Mouse (Mus musculus): ENCODE results near the gene Kat2a. TPM values are rescaled to one million over a fixed set of nuclear protein-coding genes. Genes with fewer than 3 reads are reported as not detected.

Kat2a gene
- polyA plus RNA-seq, 2 experiments, result 12.7 to 13.0 TPM

GRCm38 (mm10) chr11:100693154-100693553, 19.1 kb downstream of the Kat2a start:
- Histone ChIP-seq H3K27ac (no peak overlapping the region), H3K4me2 (ENCODE audit: low read depth) (no peak overlapping the region), H3K9me3 (ENCODE audit: control insufficient read depth, low read length) (no peaks in the 10 kb centered on the region), H3K27me3 (ENCODE audit: control insufficient read depth, insufficient read depth, low read length) (no peaks in the 10 kb centered on the region), H3K4me3 (ENCODE audit: insufficient read depth in 1 of 2, low read depth in 2 of 2, low read length in 2 of 2) (no peak overlapping the region), H3K9ac (replicated peaks) (no peak overlapping the region), H3K4me1 (replicated peaks; ENCODE audit: control insufficient read depth in 2 of 2, insufficient read depth in 2 of 2, low read length in 1 of 2) (no peaks in the 10 kb centered on the region; a peak in 1 of 4 replicates), H3K36me3 (replicated peaks; ENCODE audit: control insufficient read depth, insufficient read depth, low read depth) (no peaks in the 10 kb centered on the region)
- no peak for DNase-seq (ENCODE audit: low read depth in 3 of 3, low spot score in 3 of 3)
- TF ChIP-seq CTCF (IDR thresholded peaks at IDR 0.05; ENCODE audit: low read depth) (no peak), EP300 (IDR thresholded peaks at IDR 0.05; ENCODE audit: low read depth) (no peak)
- no peak for ATAC-seq (ENCODE audit: insufficient read depth)
- WGBS (ENCODE audit: insufficient replicate concordance), result 29% methylated on average over 5 of the region's 5 CpGs

GRCm38 (mm10) chr11:100692164-100692616, 20.1 kb downstream of the Kat2a start, which contains the start of gene Zfp385c:
Gene Zfp385c, minus strand, starts transcription at chr11:100692455.
- Histone ChIP-seq H3K4me1 (replicated peaks; ENCODE audit: control insufficient read depth in 2 of 2, insufficient read depth in 2 of 2, low read length in 1 of 2) (no peaks in the 10 kb centered on the region; a peak in 1 of 4 replicates), H3K4me3 (ENCODE audit: insufficient read depth in 1 of 2, low read depth in 2 of 2, low read length in 2 of 2) (peak within 1 kb of the TSS in 1 of 2 experiments; percentile 16; a peak in 1 of 4 replicates), H3K36me3 (replicated peaks; ENCODE audit: control insufficient read depth, insufficient read depth, low read depth) (no peaks in the 10 kb centered on the region), H3K27me3 (ENCODE audit: control insufficient read depth, insufficient read depth, low read length) (no peaks in the 10 kb centered on the region), H3K4me2 (ENCODE audit: low read depth) (peak within 1 kb of the TSS; percentile 44), H3K9ac (replicated peaks) (no peak within 1 kb of the TSS), H3K27ac (no peak within 1 kb of the TSS), H3K9me3 (ENCODE audit: control insufficient read depth, low read length) (no peaks in the 10 kb centered on the region)
- WGBS (ENCODE audit: insufficient replicate concordance), result under 1% methylated on average over 23 of the region's 23 CpGs
- DNase-seq (ENCODE audit: low read depth in 3 of 3, low spot score in 3 of 3) (no peak), ATAC-seq (ENCODE audit: insufficient read depth) (no peak)
- TF ChIP-seq CTCF (IDR thresholded peaks at IDR 0.05; ENCODE audit: low read depth) (no peak), EP300 (IDR thresholded peaks at IDR 0.05; ENCODE audit: low read depth) (no peak)

- no peaks in the 10 kb centered on the region for H3K36me3 ChIP-seq (replicated peaks; ENCODE audit: control insufficient read depth, insufficient read depth, low read depth)
- H3K9ac ChIP-seq (replicated peaks), result no peak overlapping the region
- H3K4me2 ChIP-seq (ENCODE audit: low read depth), result no peak overlapping the region
- no peak for DNase-seq (ENCODE audit: low read depth in 3 of 3, low spot score in 3 of 3)
- H3K27ac ChIP-seq, result no peak overlapping the region
- no peaks in the 10 kb centered on the region; a peak in 1 of 4 replicates for H3K4me1 ChIP-seq (replicated peaks; ENCODE audit: control insufficient read depth in 2 of 2, insufficient read depth in 2 of 2, low read length in 1 of 2)
- no peak for TF ChIP-seq EP300 (IDR thresholded peaks at IDR 0.05; ENCODE audit: low read depth)
- no peak for TF ChIP-seq CTCF (IDR thresholded peaks at IDR 0.05; ENCODE audit: low read depth)
- H3K27me3 ChIP-seq (ENCODE audit: control insufficient read depth, insufficient read depth, low read length), result no peaks in the 10 kb centered on the region
- ATAC-seq (ENCODE audit: insufficient read depth), result no peak
- 60% methylated on average over 7 of the region's 7 CpGs for WGBS (ENCODE audit: insufficient replicate concordance)
- no peaks in the 10 kb centered on the region for H3K9me3 ChIP-seq (ENCODE audit: control insufficient read depth, low read length)
- H3K4me3 ChIP-seq (ENCODE audit: insufficient read depth in 1 of 2, low read depth in 2 of 2, low read length in 2 of 2), result no peak overlapping the region
These were observed 21.9 kb downstream of the Kat2a start for GRCm38 (mm10) chr11:100690389-100690788.

GRCm38 (mm10) chr11:100688443-100688842, 23.8 kb downstream of the Kat2a start:
- H3K4me1 ChIP-seq (replicated peaks; ENCODE audit: control insufficient read depth in 2 of 2, insufficient read depth in 2 of 2, low read length in 1 of 2), result no peaks in the 10 kb centered on the region; a peak in 1 of 4 replicates
- no peak overlapping the region for H3K4me3 ChIP-seq (ENCODE audit: insufficient read depth in 1 of 2, low read depth in 2 of 2, low read length in 2 of 2)
- no peak for TF ChIP-seq CTCF (IDR thresholded peaks at IDR 0.05; ENCODE audit: low read depth)
- TF ChIP-seq EP300 (IDR thresholded peaks at IDR 0.05; ENCODE audit: low read depth), result no peak
- DNase-seq (ENCODE audit: low read depth in 3 of 3, low spot score in 3 of 3) (no peak), ATAC-seq (ENCODE audit: insufficient read depth) (no peak)
- no peak overlapping the region for H3K4me2 ChIP-seq (ENCODE audit: low read depth)
- H3K27ac ChIP-seq, result no peak overlapping the region
- WGBS (ENCODE audit: insufficient replicate concordance), result 55% methylated on average over 4 of the region's 4 CpGs
- no peaks in the 10 kb centered on the region for H3K9me3 ChIP-seq (ENCODE audit: control insufficient read depth, low read length)
- no peak overlapping the region for H3K9ac ChIP-seq (replicated peaks)
- H3K27me3 ChIP-seq (ENCODE audit: control insufficient read depth, insufficient read depth, low read length), result no peaks in the 10 kb centered on the region
- no peaks in the 10 kb centered on the region for H3K36me3 ChIP-seq (replicated peaks; ENCODE audit: control insufficient read depth, insufficient read depth, low read depth)

- H3K9me3 ChIP-seq (ENCODE audit: control insufficient read depth, low read length), result no peaks in the 10 kb centered on the region
- TF ChIP-seq CTCF (IDR thresholded peaks at IDR 0.05; ENCODE audit: low read depth) (no peak), EP300 (IDR thresholded peaks at IDR 0.05; ENCODE audit: low read depth) (no peak)
- H3K4me3 ChIP-seq (ENCODE audit: insufficient read depth in 1 of 2, low read depth in 2 of 2, low read length in 2 of 2), result no peak overlapping the region
- H3K27ac ChIP-seq, result no peak overlapping the region
- WGBS (ENCODE audit: insufficient replicate concordance), result 61% methylated on average over 7 of the region's 7 CpGs
- no peaks in the 10 kb centered on the region for H3K36me3 ChIP-seq (replicated peaks; ENCODE audit: control insufficient read depth, insufficient read depth, low read depth)
- H3K4me2 ChIP-seq (ENCODE audit: low read depth), result no peak overlapping the region
- no peak for ATAC-seq (ENCODE audit: insufficient read depth)
- H3K27me3 ChIP-seq (ENCODE audit: control insufficient read depth, insufficient read depth, low read length), result no peaks in the 10 kb centered on the region
- H3K4me1 ChIP-seq (replicated peaks; ENCODE audit: control insufficient read depth in 2 of 2, insufficient read depth in 2 of 2, low read length in 1 of 2), result no peaks in the 10 kb centered on the region; a peak in 1 of 4 replicates
- DNase-seq (ENCODE audit: low read depth in 3 of 3, low spot score in 3 of 3), result no peak
- H3K9ac ChIP-seq (replicated peaks), result no peak overlapping the region
These were observed 25.0 kb downstream of the Kat2a start for GRCm38 (mm10) chr11:100687265-100687664.

Measured in liver, embryonic 14.5 days (tissue).